Comparison of ENCODE assay signal across 9 mouse cellular contexts in genomic region chrX:101428785-101429141, GRCm38 (mm10). TPM values are rescaled to one million over a fixed set of nuclear protein-coding genes. Genes with fewer than 3 reads are reported as not detected.
DNase-seq lines count a peak whose midpoint lies in the region; ATAC-seq and TF ChIP-seq lines count a peak whose summit lies in the region.
"Had no signal": no experiment of that assay in that cellular context is flagged by ENCODE, and none has a peak within 500 bp of the region (broad histone marks: within the 10 kb centered on the region; RNA-seq: fewer than 3 reads in every experiment).

No protein-coding gene starts in this region.

- no peak for ATAC-seq in cerebellum, adult (ENCODE audit: insufficient number of reproducible peaks, low FRiP score, low TSS enrichment)
- ATAC-seq in megakaryocyte, adult 5-6 weeks (ENCODE audit: poor library complexity, severe bottlenecking): no peak
- peak; percentile 4; the same call in 1 of the 2 replicates for ATAC-seq in forebrain, embryonic 14.5 days
- ATAC-seq in liver, embryonic 13.5 days (ENCODE audit: low read depth): no peak
- no peak for ATAC-seq in stomach, postnatal 0 days (ENCODE audit: low FRiP score, low TSS enrichment)

- H3K4me1 ChIP-seq in cerebellum, adult 2 months (ENCODE audit: control insufficient read depth, insufficient read depth, low read length): no peaks in the 10 kb centered on the region; the same call in 1 of the 2 replicates
- peaks cover 15% of the 10 kb centered on the region for H3K4me1 ChIP-seq in megakaryocyte, embryonic 14.5 days
- H3K4me1 ChIP-seq in forebrain, embryonic 14.5 days (ENCODE audit: control insufficient read depth, insufficient read depth, low read length): no peaks in the 10 kb centered on the region; the same call in 1 of the 2 replicates
- peaks cover 24% of the 10 kb centered on the region for H3K4me1 ChIP-seq in liver, embryonic 13.5 days (replicated peaks)
- no peaks in the 10 kb centered on the region for H3K4me1 ChIP-seq in stomach, postnatal 0 days (replicated peaks; ENCODE audit: control insufficient read depth, insufficient read depth)

- H3K36me3 ChIP-seq in megakaryocyte, embryonic 14.5 days (replicated peaks; ENCODE audit: low read length): peaks cover 19% of the 10 kb centered on the region
- H3K36me3 ChIP-seq in forebrain, embryonic 14.5 days (ENCODE audit: control insufficient read depth, insufficient read depth, low read length): peaks cover 12% of the 10 kb centered on the region
- H3K36me3 ChIP-seq in liver, embryonic 13.5 days: peaks cover 20% of the 10 kb centered on the region
- no peaks in the 10 kb centered on the region for H3K36me3 ChIP-seq in stomach, postnatal 0 days (ENCODE audit: control insufficient read depth, insufficient read depth, low read length)

- TF ChIP-seq POLR2A in cerebellum, adult 2 months (IDR thresholded peaks at IDR 0.05; ENCODE audit: borderline replicate concordance, insufficient read depth, low read length): no peak

- 20% methylated on average over 7 of the region's 7 CpGs for WGBS in cerebellum, adult 2 months
- WGBS in forebrain, embryonic 14.5 days: 29% methylated on average over 7 of the region's 7 CpGs
- 23% methylated on average over 7 of the region's 7 CpGs for WGBS in liver, embryonic 13.5 days (ENCODE audit: insufficient replicate concordance)
- 27% methylated on average over 7 of the region's 7 CpGs for WGBS in stomach, postnatal 0 days

- TF ChIP-seq EP300 in stomach, postnatal 0 days (optimal IDR thresholded peaks at IDR 0.05): no peak

- no peaks in the 10 kb centered on the region; the same call in 1 of the 2 replicates for H3K27me3 ChIP-seq in cerebellum, adult 2 months (ENCODE audit: control insufficient read depth, insufficient read depth, low read length)
- H3K27me3 ChIP-seq in megakaryocyte, embryonic 14.5 days (replicated peaks): peaks cover 2% of the 10 kb centered on the region
- H3K27me3 ChIP-seq in forebrain, embryonic 14.5 days (replicated peaks; ENCODE audit: control insufficient read depth, insufficient read depth, low read length): no peaks in the 10 kb centered on the region
- no peaks in the 10 kb centered on the region for H3K27me3 ChIP-seq in liver, embryonic 13.5 days
- H3K27me3 ChIP-seq in stomach, postnatal 0 days (ENCODE audit: control insufficient read depth, insufficient read depth, low read length): no peaks in the 10 kb centered on the region

- no peaks in the 10 kb centered on the region for H3K9me3 ChIP-seq in megakaryocyte, embryonic 14.5 days
- no peaks in the 10 kb centered on the region for H3K9me3 ChIP-seq in forebrain, embryonic 14.5 days (replicated peaks; ENCODE audit: control insufficient read depth, low read length)
- no peaks in the 10 kb centered on the region for H3K9me3 ChIP-seq in liver, embryonic 13.5 days (replicated peaks)
- no peaks in the 10 kb centered on the region for H3K9me3 ChIP-seq in stomach, postnatal 0 days (ENCODE audit: control insufficient read depth, low read length)

- H3K27ac ChIP-seq in cerebellum, adult 2 months (ENCODE audit: insufficient read depth, low read length): peak overlapping the region; percentile 100; the same call in 1 of the 2 replicates
- peak overlapping the region; percentile 82 for H3K27ac ChIP-seq in forebrain, embryonic 14.5 days (ENCODE audit: low read depth, low read length)
- H3K27ac ChIP-seq in liver, embryonic 13.5 days: peak overlapping the region; percentile 90
- H3K27ac ChIP-seq in stomach, postnatal 0 days (replicated peaks): peak overlapping the region; percentile 88

- H3K4me2 ChIP-seq in forebrain, embryonic 14.5 days (ENCODE audit: low read length): peak overlapping the region; percentile 47
- peak overlapping the region; percentile 68 for H3K4me2 ChIP-seq in liver, embryonic 13.5 days
- peak overlapping the region; percentile 39 for H3K4me2 ChIP-seq in stomach, postnatal 0 days (replicated peaks; ENCODE audit: low read depth)

- peak overlapping the region; percentile 99 for H3K4me3 ChIP-seq in cerebellum, adult 2 months (replicated peaks; ENCODE audit: insufficient read depth, low read depth, low read length)
- H3K4me3 ChIP-seq in megakaryocyte, embryonic 14.5 days (replicated peaks): peak overlapping the region; percentile 93
- H3K4me3 ChIP-seq in forebrain, embryonic 14.5 days (ENCODE audit: low read depth, low read length): peak overlapping the region; percentile 23
- H3K4me3 ChIP-seq in liver, embryonic 13.5 days (replicated peaks): peak overlapping the region; percentile 78
- H3K4me3 ChIP-seq in stomach, postnatal 0 days (ENCODE audit: low read depth, low read length): peak overlapping the region; percentile 60

- TF ChIP-seq CTCF in cerebellum, adult 2 months (IDR thresholded peaks at IDR 0.05; ENCODE audit: borderline replicate concordance, insufficient read depth, low read depth, low read length): no peak
- no peak for TF ChIP-seq CTCF in stomach, postnatal 0 days (IDR thresholded peaks at IDR 0.05; ENCODE audit: low read depth)

- peak overlapping the region; percentile 48; the same call in 1 of the 2 replicates for H3K9ac ChIP-seq in forebrain, embryonic 14.5 days (ENCODE audit: low read length)
- H3K9ac ChIP-seq in liver, embryonic 13.5 days: peak overlapping the region; percentile 68
- H3K9ac ChIP-seq in stomach, postnatal 0 days (ENCODE audit: low read length): peak overlapping the region; percentile 48; the same call in 1 of the 2 replicates

- no peak for DNase-seq in cerebellum, adult 2 months
- DNase-seq in forebrain, embryonic 14.5 days (ENCODE audit: low spot score): peak; percentile 49
- DNase-seq in liver, embryonic 13.5 days: no peak
- no peak for DNase-seq in stomach, postnatal 0 days (ENCODE audit: low spot score)
- no peak for DNase-seq in T-cell, adult 2 months (ENCODE audit: low spot score)

RNA-seq across cellular contexts. Expression of gene Nono, which starts 0.4 kb away (rescaled TPM):
- polyA plus RNA-seq in cerebellum, adult 2 months (2012; rRNA removed): 129 and 136 TPM in 2 replicates
- 3.5 and 24.5 TPM in 2 replicates for polyA plus RNA-seq in megakaryocyte, embryonic 14.5 days (2012; ENCODE audit: insufficient read depth, low replicate concordance)
- 190 and 195 TPM in 2 replicates for total RNA-seq in megakaryocyte, adult 5-6 weeks (2015)
- 374 and 382 TPM in 2 replicates for total RNA-seq in megakaryocyte, adult 5-6 weeks (2017)
- polyA plus RNA-seq in forebrain, embryonic 14.5 days (2014; fragmentation: Nextera tagmentation; extraction: Ambion mirVana): 433 and 489 TPM in 2 replicates
- polyA plus RNA-seq in liver, embryonic 13.5 days (2015; fragmentation: Nextera tagmentation; extraction: Ambion mirVana): 138 and 169 TPM in 2 replicates
- 107 and 119 TPM in 2 replicates for polyA plus RNA-seq in stomach, postnatal 0 days (2015; fragmentation: Nextera tagmentation; extraction: Ambion mirVana)

RNA-seq across cellular contexts. Expression of gene Zmym3, which starts 8.1 kb away (rescaled TPM):
- 148 and 174 TPM in 2 replicates for polyA plus RNA-seq in cerebellum, adult 2 months (2012; rRNA removed)
- 10.9 and 14.1 TPM in 2 replicates for polyA plus RNA-seq in megakaryocyte, embryonic 14.5 days (2012; ENCODE audit: insufficient read depth, low replicate concordance)
- 19.2 and 35.4 TPM in 2 replicates for total RNA-seq in megakaryocyte, adult 5-6 weeks (2015)
- 12.6 and 20.2 TPM in 2 replicates for total RNA-seq in megakaryocyte, adult 5-6 weeks (2017)
- 44.4 and 53.4 TPM in 2 replicates for polyA plus RNA-seq in forebrain, embryonic 14.5 days (2014; fragmentation: Nextera tagmentation; extraction: Ambion mirVana)
- 6.8 and 7.8 TPM in 2 replicates for polyA plus RNA-seq in liver, embryonic 13.5 days (2015; fragmentation: Nextera tagmentation; extraction: Ambion mirVana)
- polyA plus RNA-seq in stomach, postnatal 0 days (2015; fragmentation: Nextera tagmentation; extraction: Ambion mirVana): 12.2 and 13.2 TPM in 2 replicates

RNA-seq across cellular contexts. Expression of gene Itgb1bp2, which starts 20.1 kb away (rescaled TPM):
- 2.0 and 2.9 TPM in 2 replicates for polyA plus RNA-seq in cerebellum, adult 2 months (2012; rRNA removed)
- not detected in 2 replicates for polyA plus RNA-seq in megakaryocyte, embryonic 14.5 days (2012; ENCODE audit: insufficient read depth, low replicate concordance)
- total RNA-seq in megakaryocyte, adult 5-6 weeks (2015): 0.11 and 1.5 TPM in 2 replicates
- total RNA-seq in megakaryocyte, adult 5-6 weeks (2017): 0.29 and 1.2 TPM in 2 replicates
- 0.88 and 1.1 TPM in 2 replicates for polyA plus RNA-seq in forebrain, embryonic 14.5 days (2014; fragmentation: Nextera tagmentation; extraction: Ambion mirVana)
- 1.1 and 1.5 TPM in 2 replicates for polyA plus RNA-seq in liver, embryonic 13.5 days (2015; fragmentation: Nextera tagmentation; extraction: Ambion mirVana)
- 1.2 and 1.8 TPM in 2 replicates for polyA plus RNA-seq in stomach, postnatal 0 days (2015; fragmentation: Nextera tagmentation; extraction: Ambion mirVana)

RNA-seq across cellular contexts. Expression of gene Gjb1, which starts 52.6 kb away (rescaled TPM):
- polyA plus RNA-seq in cerebellum, adult 2 months (2012; rRNA removed): 69.2 and 83.3 TPM in 2 replicates
- not detected in 2 replicates for polyA plus RNA-seq in megakaryocyte, embryonic 14.5 days (2012; ENCODE audit: insufficient read depth, low replicate concordance)
- not detected in 2 replicates for total RNA-seq in megakaryocyte, adult 5-6 weeks (2015)
- not detected in 2 replicates for total RNA-seq in megakaryocyte, adult 5-6 weeks (2017)
- polyA plus RNA-seq in forebrain, embryonic 14.5 days (2014; fragmentation: Nextera tagmentation; extraction: Ambion mirVana): 0.25 and 0.37 TPM in 2 replicates
- polyA plus RNA-seq in liver, embryonic 13.5 days (2015; fragmentation: Nextera tagmentation; extraction: Ambion mirVana): 50.0 and 53.6 TPM in 2 replicates
- 49.0 and 52.2 TPM in 2 replicates for polyA plus RNA-seq in stomach, postnatal 0 days (2015; fragmentation: Nextera tagmentation; extraction: Ambion mirVana)
- total RNA-seq: hematopoietic stem cell, adult 5-6 weeks had no signal

Comparison
In these comparisons a context has a peak if more than half of its experiments do, and no peak if none do; other contexts are left out.
1. H3K4me3 ChIP-seq: peak in every context shown above with its lines; median percentile 99 in cerebellum, adult 2 months; 93 in megakaryocyte, embryonic 14.5 days; 78 in liver, embryonic 13.5 days; 60 in stomach, postnatal 0 days; 23 in forebrain, embryonic 14.5 days.